Comparison of ENCODE assay signal across 11 mouse cellular contexts in the genomic region with DNA sequence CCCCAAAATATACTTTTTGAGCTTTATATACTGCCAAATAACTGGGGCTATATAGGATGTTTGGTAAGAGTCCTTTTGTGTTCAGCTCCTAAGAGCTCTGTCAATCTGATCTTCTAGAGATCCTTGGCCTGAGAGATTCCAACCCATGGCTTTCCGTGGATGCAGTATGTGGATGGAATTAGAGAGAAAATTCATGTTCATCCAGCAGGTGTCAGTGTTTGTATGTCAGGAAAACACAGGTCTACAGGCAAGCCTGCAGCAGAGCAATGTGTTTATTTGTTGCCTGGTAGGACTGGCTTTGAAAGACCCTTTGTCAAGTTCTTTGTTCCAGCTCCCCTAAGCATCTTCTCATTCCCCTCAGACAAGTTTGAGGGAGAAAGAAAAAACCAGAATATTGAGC. TPM values are rescaled to one million over a fixed set of nuclear protein-coding genes. Genes with fewer than 3 reads are reported as not detected.
DNase-seq lines count a peak whose midpoint lies in the region; ATAC-seq and TF ChIP-seq lines count a peak whose summit lies in the region.
"Had no signal": no experiment of that assay in that cellular context is flagged by ENCODE, and none has a peak within 500 bp of the region (broad histone marks: within the 10 kb centered on the region; RNA-seq: fewer than 3 reads in every experiment).

No protein-coding gene starts in this region.

- no peak overlapping the region for H3K4me2 ChIP-seq in intestine, postnatal 0 days (replicated peaks; ENCODE audit: low read depth)
- no peak overlapping the region for H3K4me2 ChIP-seq in intestine, embryonic 15.5 days (replicated peaks)
- no peak overlapping the region for H3K4me2 ChIP-seq in neural tube, embryonic 11.5 days (ENCODE audit: low read depth)
- no peak overlapping the region for H3K4me2 ChIP-seq in neural tube, embryonic 15.5 days
- H3K4me2 ChIP-seq: forebrain, embryonic 15.5 days had no signal

- peak; percentile 78 for TF ChIP-seq CTCF in intestine, postnatal 0 days (IDR thresholded peaks at IDR 0.05; ENCODE audit: low read depth)

- ATAC-seq in intestine, postnatal 0 days: no peak
- no peak for ATAC-seq in intestine, embryonic 15.5 days
- no peak for ATAC-seq in neural tube, embryonic 11.5 days (ENCODE audit: insufficient read depth, low FRiP score, low TSS enrichment)
- no peak; the same call in 1 of the 2 replicates for ATAC-seq in neural tube, embryonic 15.5 days (ENCODE audit: low FRiP score)
- 0 out of 2 replicates have a peak, but pooled peaks have one; percentile 25 for ATAC-seq in granulocyte monocyte progenitor cell, adult 5-6 weeks (replicated peaks; ENCODE audit: poor library complexity, severe bottlenecking)
- no peak for ATAC-seq in monocyte, adult 5-6 weeks (replicated peaks; ENCODE audit: insufficient number of reproducible peaks, low FRiP score, low TSS enrichment, poor library complexity, severe bottlenecking)
- ATAC-seq: forebrain, embryonic 15.5 days had no signal

- WGBS in intestine, postnatal 0 days: 38% methylated on average over 1 of the region's 1 CpGs
- WGBS in intestine, embryonic 15.5 days: 36% methylated on average over 1 of the region's 1 CpGs
- 57% methylated on average over 1 of the region's 1 CpGs for WGBS in neural tube, embryonic 11.5 days
- 43% methylated on average over 1 of the region's 1 CpGs for WGBS in neural tube, embryonic 15.5 days

- H3K27ac ChIP-seq in intestine, postnatal 0 days (ENCODE audit: low read depth, low read length): no peak overlapping the region
- no peak overlapping the region for H3K27ac ChIP-seq in intestine, embryonic 15.5 days
- H3K27ac ChIP-seq in neural tube, embryonic 11.5 days (ENCODE audit: low read depth, low read length): no peak overlapping the region
- H3K27ac ChIP-seq in neural tube, embryonic 15.5 days (replicated peaks): no peak overlapping the region
- H3K27ac ChIP-seq: forebrain, embryonic 15.5 days had no signal

- no peak overlapping the region for H3K4me3 ChIP-seq in intestine, postnatal 0 days (ENCODE audit: low read depth, low read length)
- no peak overlapping the region for H3K4me3 ChIP-seq in intestine, embryonic 15.5 days (replicated peaks)
- no peak overlapping the region for H3K4me3 ChIP-seq in neural tube, embryonic 11.5 days (ENCODE audit: low read depth, low read length)
- no peak overlapping the region for H3K4me3 ChIP-seq in neural tube, embryonic 15.5 days (replicated peaks)
- H3K4me3 ChIP-seq: forebrain, embryonic 15.5 days had no signal

- H3K9me3 ChIP-seq in intestine, postnatal 0 days (ENCODE audit: control insufficient read depth): no peaks in the 10 kb centered on the region
- no peaks in the 10 kb centered on the region for H3K9me3 ChIP-seq in intestine, embryonic 15.5 days
- no peaks in the 10 kb centered on the region for H3K9me3 ChIP-seq in neural tube, embryonic 11.5 days (ENCODE audit: control insufficient read depth, low read length)
- H3K9me3 ChIP-seq in neural tube, embryonic 15.5 days (replicated peaks): no peaks in the 10 kb centered on the region
- H3K9me3 ChIP-seq: forebrain, embryonic 15.5 days had no signal

- no peaks in the 10 kb centered on the region for H3K4me1 ChIP-seq in intestine, postnatal 0 days (replicated peaks; ENCODE audit: control insufficient read depth, insufficient read depth, low read length)
- H3K4me1 ChIP-seq in intestine, embryonic 15.5 days (replicated peaks): no peaks in the 10 kb centered on the region
- no peaks in the 10 kb centered on the region for H3K4me1 ChIP-seq in neural tube, embryonic 11.5 days (ENCODE audit: control insufficient read depth, insufficient read depth, low read length)
- peaks cover 4% of the 10 kb centered on the region; the same call in 1 of the 2 replicates for H3K4me1 ChIP-seq in neural tube, embryonic 15.5 days

- H3K27me3 ChIP-seq in intestine, postnatal 0 days (replicated peaks; ENCODE audit: control insufficient read depth, insufficient read depth, low read length): no peaks in the 10 kb centered on the region
- no peaks in the 10 kb centered on the region for H3K27me3 ChIP-seq in intestine, embryonic 15.5 days (replicated peaks)
- no peaks in the 10 kb centered on the region for H3K27me3 ChIP-seq in neural tube, embryonic 11.5 days (ENCODE audit: control insufficient read depth, insufficient read depth, low read length)
- H3K27me3 ChIP-seq in neural tube, embryonic 15.5 days (replicated peaks): no peaks in the 10 kb centered on the region
- H3K27me3 ChIP-seq: forebrain, embryonic 15.5 days had no signal

- peaks cover 44% of the 10 kb centered on the region for H3K36me3 ChIP-seq in intestine, postnatal 0 days (ENCODE audit: control insufficient read depth, insufficient read depth)
- peaks cover 27% of the 10 kb centered on the region for H3K36me3 ChIP-seq in intestine, embryonic 15.5 days
- peaks cover 12% of the 10 kb centered on the region for H3K36me3 ChIP-seq in neural tube, embryonic 11.5 days (ENCODE audit: control insufficient read depth, insufficient read depth, low read length)
- peaks cover 49% of the 10 kb centered on the region for H3K36me3 ChIP-seq in neural tube, embryonic 15.5 days

- peak; percentile 11 for DNase-seq in neural tube, embryonic 11.5 days (ENCODE audit: low spot score)
- DNase-seq in retina, postnatal 1 day: peak; percentile 69
- DNase-seq in spleen, adult 18-20 months: no peak

- H3K9ac ChIP-seq in intestine, postnatal 0 days (ENCODE audit: low read depth, low read length): no peak overlapping the region
- H3K9ac ChIP-seq in intestine, embryonic 15.5 days: no peak overlapping the region
- H3K9ac ChIP-seq in neural tube, embryonic 11.5 days (ENCODE audit: low read length): no peak overlapping the region
- H3K9ac ChIP-seq in neural tube, embryonic 15.5 days (replicated peaks): no peak overlapping the region
- H3K9ac ChIP-seq: forebrain, embryonic 15.5 days had no signal

RNA-seq across cellular contexts. Expression of a gene that starts 6.7 kb away (rescaled TPM):
- 4.0 and 5.9 TPM in 2 replicates for polyA plus RNA-seq in intestine, postnatal 0 days (2015; fragmentation: Nextera tagmentation; extraction: Ambion mirVana)
- polyA plus RNA-seq in intestine, embryonic 15.5 days (2015; fragmentation: Nextera tagmentation; extraction: Ambion mirVana): 17.0 and 18.1 TPM in 2 replicates
- polyA plus RNA-seq in neural tube, embryonic 11.5 days (2014; fragmentation: Nextera tagmentation; extraction: Ambion mirVana): 13.7 and 16.8 TPM in 2 replicates
- 13.4 and 16.7 TPM in 2 replicates for polyA plus RNA-seq in neural tube, embryonic 15.5 days (2015; fragmentation: Nextera tagmentation; extraction: Ambion mirVana)
- total RNA-seq in granulocyte monocyte progenitor cell, adult 5-6 weeks (2014; fragmentation: Nextera tagmentation): 33.3 and 44.4 TPM in 2 replicates
- 39.0 and 41.6 TPM in 2 replicates for total RNA-seq in granulocyte monocyte progenitor cell, adult 5-6 weeks (2017)
- total RNA-seq in monocyte, adult 5-6 weeks (2017): 67.3 to 170 TPM (median 77.6 TPM) in 3 replicates

RNA-seq across cellular contexts. Expression of a gene that starts 17.8 kb away (rescaled TPM):
- polyA plus RNA-seq in intestine, postnatal 0 days (2015; fragmentation: Nextera tagmentation; extraction: Ambion mirVana): 0.26 and 1.0 TPM in 2 replicates
- 1.2 TPM in 2 replicates for polyA plus RNA-seq in intestine, embryonic 15.5 days (2015; fragmentation: Nextera tagmentation; extraction: Ambion mirVana)
- polyA plus RNA-seq in neural tube, embryonic 11.5 days (2014; fragmentation: Nextera tagmentation; extraction: Ambion mirVana): 1.1 and 1.7 TPM in 2 replicates
- polyA plus RNA-seq in neural tube, embryonic 15.5 days (2015; fragmentation: Nextera tagmentation; extraction: Ambion mirVana): 0.59 and 1.2 TPM in 2 replicates
- not detected in 2 replicates for total RNA-seq in granulocyte monocyte progenitor cell, adult 5-6 weeks (2014; fragmentation: Nextera tagmentation)
- not detected in 2 replicates for total RNA-seq in granulocyte monocyte progenitor cell, adult 5-6 weeks (2017)
- not detected in 3 replicates for total RNA-seq in monocyte, adult 5-6 weeks (2017)
- polyA plus RNA-seq: spleen, adult 2 months had no signal

RNA-seq across cellular contexts. Expression of a gene that starts 22.5 kb away (rescaled TPM):
- not detected in 2 replicates for polyA plus RNA-seq in intestine, postnatal 0 days (2015; fragmentation: Nextera tagmentation; extraction: Ambion mirVana)
- polyA plus RNA-seq in intestine, embryonic 15.5 days (2015; fragmentation: Nextera tagmentation; extraction: Ambion mirVana): not detected in 2 replicates
- polyA plus RNA-seq in neural tube, embryonic 11.5 days (2014; fragmentation: Nextera tagmentation; extraction: Ambion mirVana): not detected in 2 replicates
- polyA plus RNA-seq in neural tube, embryonic 15.5 days (2015; fragmentation: Nextera tagmentation; extraction: Ambion mirVana): not detected in 2 replicates
- total RNA-seq in granulocyte monocyte progenitor cell, adult 5-6 weeks (2014; fragmentation: Nextera tagmentation): not detected in 2 replicates
- not detected in 2 replicates for total RNA-seq in granulocyte monocyte progenitor cell, adult 5-6 weeks (2017)
- not detected in 3 replicates for total RNA-seq in monocyte, adult 5-6 weeks (2017)
- polyA plus RNA-seq: forebrain, embryonic 15.5 days; intestine, embryonic 14.5 days; spleen, adult 2 months had no signal

RNA-seq across cellular contexts. Expression of a gene that starts 32.9 kb away (rescaled TPM):
- polyA plus RNA-seq in intestine, postnatal 0 days (2015; fragmentation: Nextera tagmentation; extraction: Ambion mirVana): 39.5 and 40.4 TPM in 2 replicates
- 83.7 and 88.7 TPM in 2 replicates for polyA plus RNA-seq in intestine, embryonic 15.5 days (2015; fragmentation: Nextera tagmentation; extraction: Ambion mirVana)
- polyA plus RNA-seq in neural tube, embryonic 11.5 days (2014; fragmentation: Nextera tagmentation; extraction: Ambion mirVana): 84.7 and 88.6 TPM in 2 replicates
- polyA plus RNA-seq in neural tube, embryonic 15.5 days (2015; fragmentation: Nextera tagmentation; extraction: Ambion mirVana): 70.9 and 73.5 TPM in 2 replicates
- 37.9 and 39.5 TPM in 2 replicates for total RNA-seq in granulocyte monocyte progenitor cell, adult 5-6 weeks (2014; fragmentation: Nextera tagmentation)
- 66.6 and 71.5 TPM in 2 replicates for total RNA-seq in granulocyte monocyte progenitor cell, adult 5-6 weeks (2017)
- total RNA-seq in monocyte, adult 5-6 weeks (2017): 33.3 to 43.3 TPM (median 37.7 TPM) in 3 replicates

RNA-seq across cellular contexts. Expression of a gene that starts 44.8 kb away (rescaled TPM):
- polyA plus RNA-seq in intestine, postnatal 0 days (2015; fragmentation: Nextera tagmentation; extraction: Ambion mirVana): 0.59 and 1.5 TPM in 2 replicates
- polyA plus RNA-seq in intestine, embryonic 15.5 days (2015; fragmentation: Nextera tagmentation; extraction: Ambion mirVana): 0.99 and 1.2 TPM in 2 replicates
- 0.86 and 2.2 TPM in 2 replicates for polyA plus RNA-seq in neural tube, embryonic 11.5 days (2014; fragmentation: Nextera tagmentation; extraction: Ambion mirVana)
- polyA plus RNA-seq in neural tube, embryonic 15.5 days (2015; fragmentation: Nextera tagmentation; extraction: Ambion mirVana): 1.6 and 2.1 TPM in 2 replicates
- total RNA-seq in granulocyte monocyte progenitor cell, adult 5-6 weeks (2014; fragmentation: Nextera tagmentation): 1.4 TPM in 1 of 2 replicates, not detected in the other
- total RNA-seq in granulocyte monocyte progenitor cell, adult 5-6 weeks (2017): 0.30 TPM in 1 of 2 replicates, not detected in the other
- total RNA-seq in monocyte, adult 5-6 weeks (2017): 0.87 to 1.8 TPM in 2 of 3 replicates, not detected in the other

Comparison
In these comparisons a context has a peak if more than half of its experiments do, and no peak if none do; other contexts are left out.
1. DNase-seq: peak in neural tube, embryonic 11.5 days (single experiment) and retina, postnatal 1 day (single experiment); none in spleen, adult 18-20 months (0 of 2).